Comparison of ENCODE assay signal across 21 mouse cellular contexts in the genomic region with DNA sequence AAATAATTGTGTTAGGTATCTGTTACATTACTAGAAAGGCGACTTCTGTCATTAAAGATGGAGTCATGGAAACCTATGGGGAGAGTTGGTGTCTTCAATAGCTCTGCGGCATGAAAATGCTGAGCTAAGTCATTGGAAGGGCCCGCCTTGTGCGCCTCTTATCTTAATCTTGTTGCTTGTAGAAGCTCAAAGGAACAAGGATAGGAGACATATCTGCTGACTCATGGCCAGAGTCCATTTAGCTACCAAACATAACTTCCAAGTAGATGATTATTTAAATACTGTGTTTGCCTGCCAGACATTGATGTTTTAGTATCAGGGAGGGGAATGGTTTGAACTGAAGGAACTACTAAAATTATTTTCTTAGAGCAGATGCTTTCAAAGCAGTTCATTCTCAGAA.
"Had no signal": no experiment of that assay in that cellular context is flagged by ENCODE, and none has a peak within 500 bp of the region (broad histone marks: within the 10 kb centered on the region; RNA-seq: fewer than 3 reads in every experiment).

No protein-coding gene starts in this region.

- H3K4me1 ChIP-seq: hindbrain, embryonic 13.5 days; hindbrain, embryonic 15.5 days; limb, embryonic 13.5 days; limb, embryonic 15.5 days; liver, embryonic 12.5 days had no signal

- H3K4me3 ChIP-seq: heart, adult 2 months; hindbrain, embryonic 13.5 days; hindbrain, embryonic 15.5 days; limb, embryonic 13.5 days; limb, embryonic 15.5 days; liver, embryonic 12.5 days had no signal

- H3K4me2 ChIP-seq: heart, embryonic 11.5 days; hindbrain, embryonic 13.5 days; hindbrain, embryonic 15.5 days; limb, embryonic 13.5 days; limb, embryonic 15.5 days; liver, embryonic 12.5 days had no signal

- H3K36me3 ChIP-seq: hindbrain, embryonic 13.5 days; hindbrain, embryonic 15.5 days; limb, embryonic 13.5 days; limb, embryonic 15.5 days; liver, embryonic 12.5 days had no signal

- H3K9me3 ChIP-seq: hindbrain, embryonic 13.5 days; hindbrain, embryonic 15.5 days; limb, embryonic 13.5 days; limb, embryonic 15.5 days; liver, embryonic 12.5 days had no signal

- ATAC-seq: hindbrain, postnatal 0 days; intestine, embryonic 16.5 days; liver, embryonic 12.5 days had no signal

- H3K27ac ChIP-seq: heart, adult 2 months; hindbrain, embryonic 13.5 days; hindbrain, embryonic 15.5 days; hindbrain, postnatal 0 days; limb, embryonic 13.5 days; limb, embryonic 15.5 days; liver, embryonic 12.5 days; liver, embryonic 14.5 days had no signal

- H3K27me3 ChIP-seq: hindbrain, embryonic 13.5 days; hindbrain, embryonic 15.5 days; limb, embryonic 13.5 days; limb, embryonic 15.5 days; liver, embryonic 12.5 days had no signal

- DNase-seq: gastrocnemius, postnatal 14 days; gastrocnemius, postnatal 36 days; heart, adult 11 months; heart, adult 2 months; heart, postnatal 10 days; heart, postnatal 4 days; kidney, adult 11 months; kidney, postnatal 10 days; kidney, postnatal 36 days; layer of hippocampus, adult 9-11 months; layer of hippocampus, postnatal 36 days; left cerebral cortex, postnatal 4 days had no signal

- H3K9ac ChIP-seq: hindbrain, embryonic 13.5 days; hindbrain, embryonic 15.5 days; limb, embryonic 13.5 days; limb, embryonic 15.5 days; liver, embryonic 12.5 days; liver, embryonic 14.5 days had no signal
